Mouse (Mus musculus): ENCODE data around the gene Slc7a7.

DNA sequence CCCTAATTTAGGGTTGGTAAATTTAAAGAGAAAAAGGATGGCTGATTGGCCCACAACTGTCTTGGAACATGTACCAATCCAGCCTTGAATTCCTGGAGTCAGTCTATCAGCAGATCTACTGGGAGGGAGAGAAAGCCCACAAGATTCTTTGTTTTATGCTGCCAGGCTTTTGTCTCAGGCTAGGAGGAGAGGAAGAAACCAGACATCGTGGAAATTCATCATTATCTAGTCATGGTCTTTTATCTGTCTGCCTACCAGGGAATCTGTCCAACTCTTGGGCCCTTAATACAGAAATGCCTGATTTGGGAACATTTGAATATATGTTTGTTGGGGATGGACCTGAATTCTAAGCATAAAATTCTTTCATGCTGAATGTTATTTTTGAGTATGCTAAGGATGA, 8.0 kb upstream of the Slc7a7 start:
- TF ChIP-seq CTCF (IDR thresholded peaks at IDR 0.05): no peak
- no peak for TF ChIP-seq EP300 (IDR thresholded peaks at IDR 0.05)
